Mouse (Mus musculus) heart, embryonic 14.5 days (tissue): ENCODE measurements around the gene Gm42715. TPM values are rescaled to one million over a fixed set of nuclear protein-coding genes. Genes with fewer than 3 reads are reported as not detected.
A peak's percentile ranks its signal among the peaks of the same experiment; 100 is the strongest.
"Not testable (repeated sequence)": the region's sequence is repeated elsewhere in the genome, so short reads cannot be mapped to it uniquely, and the experiment has no call there.

ENCODE experiments used
- ATAC-seq: fragments of 200-750 bp; cut with Nextera tagmentation; 2 replicates; pipeline ENCODE4 v1.8.0; 2017; ENCODE audit warnings: low read depth, moderate TSS enrichment; ENCODE audit not compliant: insufficient number of reproducible peaks, insufficient read depth, low FRiP score
- H3K27ac ChIP-seq, 2 experiments: fragments of 200-500 bp in 1 of 2; fragments of 300-500 bp in 1 of 2; sonication (generic) in 1 of 2; replicated peaks in 1 of 2; 2 replicates each; pipeline ENCODE4 v1.5.1; 2012 to 2014; ENCODE audit warnings: low read depth in 2 of 2, low read length in 2 of 2, control low read depth in 1 of 2, mild to moderate bottlenecking in 1 of 2, mixed read lengths in 1 of 2; ENCODE audit not compliant: control insufficient read depth in 1 of 2, insufficient read depth in 1 of 2
- H3K27me3 ChIP-seq: fragments of 300-500 bp; sonication (generic); 2 replicates; pipeline ENCODE4 v1.6.1; 2014; ENCODE audit warnings: mild to moderate bottlenecking, low read length, control low read depth; ENCODE audit not compliant: control insufficient read depth, insufficient read depth
- H3K36me3 ChIP-seq: fragments of 300-500 bp; sonication (generic); 2 replicates; pipeline ENCODE4 v1.6.1; 2014; ENCODE audit warnings: mild to moderate bottlenecking, control low read depth, low read length, mixed read lengths; ENCODE audit not compliant: control insufficient read depth, insufficient read depth
- H3K4me1 ChIP-seq, 2 experiments: fragments of 200-500 bp in 1 of 2; fragments of 300-500 bp in 1 of 2; sonication (generic) in 1 of 2; 2 replicates each; pipeline ENCODE4 v1.6.1; 2012 to 2014; ENCODE audit warnings: low read length in 2 of 2, control low read depth in 1 of 2, mixed read lengths in 1 of 2; ENCODE audit not compliant: control insufficient read depth in 2 of 2, insufficient read depth in 2 of 2
- H3K4me2 ChIP-seq: fragments of 300-500 bp; sonication (generic); 2 replicates; pipeline ENCODE4 v1.6.1; 2014; ENCODE audit warnings: mild to moderate bottlenecking, low read length
- H3K4me3 ChIP-seq, 2 experiments: fragments of 200-500 bp in 1 of 2; fragments of 300-500 bp in 1 of 2; sonication (generic) in 1 of 2; 2 replicates each; pipeline ENCODE4 v1.5.1; 2012 to 2014; ENCODE audit warnings: low read length in 2 of 2, mild to moderate bottlenecking in 2 of 2, control low read depth in 1 of 2, low read depth in 1 of 2, moderate library complexity in 1 of 2; ENCODE audit not compliant: control insufficient read depth in 1 of 2, insufficient read depth in 1 of 2
- H3K9ac ChIP-seq: fragments of 300-500 bp; sonication (generic); 2 replicates; pipeline ENCODE4 v1.6.1; 2014; ENCODE audit warnings: mild to moderate bottlenecking, low read length
- H3K9me3 ChIP-seq: fragments of 300-500 bp; sonication (generic); 2 replicates; pipeline ENCODE4 v1.6.1; 2016; ENCODE audit warnings: low read length, control low read depth; ENCODE audit not compliant: control insufficient read depth
- WGBS: fragments of 180-500 bp; shearing (Covaris S2); extraction: QIAGEN DNeasy Blood & Tissue Kit; methylation state at CpG from one replicate; pipeline ENCODE4 v1.1.7; 2014; 5-methylcytosine and 5-hydroxymethylcytosine counted together
- polyA plus RNA-seq: library from polyadenylated mRNA; unstranded; fragments of >200 nt; fragmentation: Nextera tagmentation; extraction: Ambion mirVana; gene quantifications from 2 replicates; pipeline ENCODE4 v1.2.1, GENCODE M21; 2014

Gene Gm42715
- polyA plus RNA-seq, 1 experiment from 2014 or later: 11.3 TPM

DNA sequence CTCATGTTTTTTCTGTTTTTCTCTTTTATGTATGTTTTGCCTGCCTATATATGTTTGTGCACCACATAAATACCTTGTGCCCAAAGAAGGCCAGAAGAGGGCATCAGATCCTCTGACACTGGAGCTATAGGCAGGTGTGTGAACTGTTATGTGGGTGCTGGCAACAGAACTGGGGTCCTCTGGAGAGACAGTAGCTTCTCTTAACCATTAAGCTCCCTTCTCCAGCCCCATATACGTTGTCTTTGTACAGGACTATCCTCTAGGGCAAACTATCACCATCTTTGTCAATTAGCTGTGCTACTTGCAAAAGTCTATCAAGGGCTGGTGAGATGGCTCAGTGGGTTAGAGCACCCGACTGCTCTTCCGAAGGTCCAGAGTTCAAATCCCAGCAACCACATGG, 11.1 kb upstream of the Gm42715 start:
- H3K27me3 ChIP-seq: no peaks in the 10 kb centered on the region
- no peaks in the 10 kb centered on the region for H3K9me3 ChIP-seq
- no peak overlapping the region for H3K4me3 ChIP-seq
- H3K9ac ChIP-seq: no peak overlapping the region
- 85% methylated on average over 3 of the region's 3 CpGs for WGBS
- peaks cover 0 to 8% of the 10 kb centered on the region in 2 experiments for H3K4me1 ChIP-seq
- no peak for ATAC-seq
- no peak overlapping the region for H3K27ac ChIP-seq
- no peak overlapping the region for H3K4me2 ChIP-seq
- H3K36me3 ChIP-seq: no peaks in the 10 kb centered on the region

DNA sequence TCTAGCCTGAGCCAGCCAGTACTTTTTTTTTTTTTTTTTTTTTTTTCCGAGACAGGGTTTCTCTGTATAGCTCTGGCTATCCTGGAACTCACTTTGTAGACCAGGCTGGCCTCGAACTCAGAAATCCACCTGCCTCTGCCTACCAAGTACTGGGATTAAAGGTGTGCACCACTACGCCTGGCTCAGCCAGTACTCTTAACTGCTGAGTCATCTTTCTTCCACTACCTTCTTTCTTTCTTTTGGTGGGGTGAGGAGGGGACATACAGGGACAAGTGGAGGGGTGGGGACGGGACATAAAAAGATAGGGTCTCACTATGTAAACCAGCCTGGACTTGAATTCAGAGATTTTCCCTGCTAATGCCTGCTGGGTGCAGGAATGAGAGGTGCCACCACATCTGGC, 9.6 kb upstream of the Gm42715 start:
- not testable (repeated sequence) for H3K27ac ChIP-seq, ATAC-seq
- 87% methylated on average over 3 of the region's 4 CpGs for WGBS

DNA sequence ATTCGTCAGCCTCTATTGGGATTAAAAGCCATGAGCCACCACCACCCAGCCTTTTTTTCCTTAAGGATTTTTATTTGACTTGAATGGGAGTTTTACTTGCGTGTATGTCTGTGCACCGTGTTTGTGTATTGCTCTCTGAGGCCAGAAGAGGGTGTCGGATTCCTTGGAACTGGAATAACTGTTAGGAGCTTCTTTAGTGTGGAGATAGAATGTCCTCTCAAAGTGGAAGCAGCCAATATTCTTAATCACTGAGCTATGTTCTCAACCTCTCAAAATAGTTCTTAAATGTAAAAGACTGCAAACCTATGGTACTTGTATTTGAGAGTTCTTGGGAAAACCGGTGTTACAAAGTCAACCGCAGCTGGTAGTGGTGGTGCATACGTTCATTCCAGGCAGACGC, 8.1 kb upstream of the Gm42715 start:
- H3K9me3 ChIP-seq: no peaks in the 10 kb centered on the region
- no peak for ATAC-seq
- no peaks in the 10 kb centered on the region for H3K27me3 ChIP-seq
- H3K9ac ChIP-seq: no peak overlapping the region
- WGBS: 46% methylated on average over 8 of the region's 8 CpGs
- H3K36me3 ChIP-seq: peaks cover 26% of the 10 kb centered on the region
- H3K4me1 ChIP-seq: peaks cover 0 to 17% of the 10 kb centered on the region in 2 experiments
- H3K4me3 ChIP-seq: peak overlapping the region in 1 of 2 experiments; percentile 85; a peak in 3 of 4 replicates
- H3K4me2 ChIP-seq: peak overlapping the region; percentile 68
- H3K27ac ChIP-seq: peak overlapping the region; percentile 50 to 99; a peak in 1 of 4 replicates

More for the DNA sequence above, 9.6 kb upstream of the Gm42715 start:
- H3K4me3 ChIP-seq, H3K9me3 ChIP-seq, H3K27me3 ChIP-seq, H3K9ac ChIP-seq, H3K4me2 ChIP-seq: not testable (repeated sequence)
- Histone ChIP-seq H3K36me3 (peaks cover 12% of the 10 kb centered on the region), H3K4me1 (peaks cover 0 to 17% of the 10 kb centered on the region in 2 experiments)

DNA sequence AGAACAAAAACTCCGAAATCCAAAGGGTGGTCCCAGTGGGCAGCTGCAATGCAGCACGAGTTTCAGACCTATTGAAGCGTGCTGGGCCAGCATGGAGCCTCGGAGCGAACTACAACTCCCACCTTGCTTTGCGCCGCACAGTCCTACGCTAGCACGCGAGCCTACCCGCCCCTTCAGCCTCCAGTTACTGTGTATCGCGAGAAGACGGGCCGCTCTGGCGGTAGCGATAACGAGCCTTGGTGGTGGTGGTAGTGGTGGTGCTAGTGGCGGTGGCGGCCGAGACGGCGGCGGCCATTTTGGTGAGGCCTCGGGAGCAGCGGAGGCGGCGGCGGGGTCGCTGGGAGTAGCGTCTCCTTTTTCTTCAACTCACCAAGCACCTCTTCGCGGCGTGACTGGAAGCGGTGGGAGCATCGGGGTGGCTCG, 7.6 kb upstream of the Gm42715 start, which contains the start of gene Srcap:
TSS of gene Srcap (plus strand) at position 176 of the 423 bp plus-strand sequence.
- under 1% methylated on average over 37 of the region's 37 CpGs for WGBS
- H3K9me3 ChIP-seq: no peaks in the 10 kb centered on the region
- H3K27ac ChIP-seq: peak within 1 kb of the TSS; percentile 99
- peaks cover 0 to 17% of the 10 kb centered on the region in 2 experiments for H3K4me1 ChIP-seq
- H3K4me2 ChIP-seq: peak within 1 kb of the TSS; percentile 68
- H3K36me3 ChIP-seq: peaks cover 32% of the 10 kb centered on the region
- peak; percentile 97 for ATAC-seq
- peak within 1 kb of the TSS; percentile 96 for H3K9ac ChIP-seq
- H3K27me3 ChIP-seq: no peaks in the 10 kb centered on the region
- peak within 1 kb of the TSS; percentile 85 for H3K4me3 ChIP-seq

DNA sequence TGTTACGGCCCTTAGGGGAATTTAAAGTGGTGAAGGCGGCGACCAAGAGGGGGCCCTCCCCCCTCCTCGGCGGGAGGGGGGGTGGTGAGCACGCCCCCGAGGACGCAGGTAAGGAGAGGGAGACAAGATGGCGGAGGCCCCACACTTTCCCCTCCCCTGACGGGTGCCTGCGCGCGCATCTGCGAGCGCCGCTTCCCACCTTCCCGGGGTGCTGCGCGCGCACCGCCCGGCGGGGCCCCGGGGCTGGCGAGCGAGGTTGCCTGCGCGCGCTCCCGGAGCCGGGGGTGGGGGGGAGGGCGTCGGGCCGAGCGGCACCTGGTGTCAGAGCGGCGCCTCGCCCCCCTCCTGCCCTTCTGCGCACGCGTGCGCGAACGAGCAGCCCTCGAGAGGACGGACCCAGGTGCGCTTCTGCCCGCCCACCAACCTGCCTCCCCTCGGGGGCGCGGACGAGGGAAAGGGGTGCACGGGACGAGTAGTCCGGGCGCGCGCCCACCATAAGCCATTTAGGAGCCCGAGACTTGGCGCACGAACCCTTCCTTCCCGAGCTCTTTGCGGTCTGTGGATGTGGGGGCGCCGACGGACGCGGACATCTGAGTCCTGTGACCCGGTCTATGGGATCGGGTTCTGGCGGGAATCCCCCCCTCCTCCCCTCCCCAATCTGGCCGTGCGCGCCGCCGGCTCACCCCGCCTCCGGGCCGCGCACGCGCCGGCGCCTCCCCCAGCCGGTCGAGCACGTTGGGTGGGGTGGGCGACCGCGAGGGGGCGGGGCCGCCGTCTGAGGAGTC, 7.0 kb upstream of the Gm42715 start:
- peak overlapping the region; percentile 85 for H3K4me3 ChIP-seq
- peak overlapping the region; percentile 99 for H3K27ac ChIP-seq
- peak overlapping the region; percentile 68 for H3K4me2 ChIP-seq
- H3K36me3 ChIP-seq: peaks cover 38% of the 10 kb centered on the region
- peak; percentile 88 for ATAC-seq
- under 1% methylated on average over 68 of the region's 93 CpGs for whole genome bisulfite sequencing
- no peaks in the 10 kb centered on the region for H3K9me3 ChIP-seq
- H3K27me3 ChIP-seq: no peaks in the 10 kb centered on the region
- peaks cover 0 to 17% of the 10 kb centered on the region in 2 experiments for H3K4me1 ChIP-seq
- peak overlapping the region; percentile 96 for H3K9ac ChIP-seq

DNA sequence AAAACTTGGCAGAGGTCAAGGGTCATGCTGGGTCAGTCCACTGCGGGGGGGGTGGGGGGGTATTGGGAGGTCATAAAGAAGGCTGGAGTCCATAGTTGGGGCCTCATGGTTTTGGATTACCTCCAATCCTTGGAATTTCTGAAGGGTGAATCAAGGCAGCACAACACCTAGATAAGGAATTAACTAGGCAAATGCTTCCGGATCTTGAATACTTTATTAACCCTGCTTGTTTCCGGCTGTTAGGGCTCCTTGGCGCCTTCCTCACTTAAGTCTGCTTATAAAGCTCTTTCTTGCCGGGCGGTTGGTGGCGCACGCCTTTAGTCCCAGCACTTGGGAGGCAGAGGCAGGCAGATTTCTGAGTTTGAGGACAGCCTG, 6.4 kb upstream of the Gm42715 start:
- Histone ChIP-seq H3K27me3 (no peaks in the 10 kb centered on the region), H3K27ac (peak overlapping the region in 1 of 2 experiments; percentile 99; a peak in 2 of 4 replicates), H3K9ac (peak overlapping the region; percentile 96), H3K4me3 (peak overlapping the region; percentile 85), H3K9me3 (no peaks in the 10 kb centered on the region), H3K36me3 (peaks cover 44% of the 10 kb centered on the region), H3K4me1 (peaks cover 0 to 17% of the 10 kb centered on the region in 2 experiments), H3K4me2 (peak overlapping the region; percentile 68)
- ATAC-seq: no peak
- WGBS: 32% methylated on average over 8 of the region's 8 CpGs

DNA sequence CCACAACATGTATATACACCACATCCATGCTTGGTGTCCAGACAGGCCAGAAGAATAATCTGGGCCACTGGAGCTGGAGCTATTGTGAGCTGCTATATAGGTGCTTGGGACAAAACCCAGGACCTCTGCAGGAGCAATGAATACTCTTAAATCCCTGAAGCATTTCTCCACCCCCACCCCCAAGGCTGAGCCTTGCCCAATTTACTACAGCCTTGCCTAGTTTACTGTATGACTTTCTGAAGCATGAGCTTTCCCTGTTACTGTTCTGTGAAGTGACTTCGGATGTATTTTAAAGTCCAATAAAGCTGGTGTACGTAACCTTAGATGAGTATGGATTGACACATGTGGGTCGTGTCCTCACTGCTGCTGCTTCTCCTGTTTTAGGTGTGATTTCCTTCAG, 5.6 kb upstream of the Gm42715 start:
- H3K4me2 ChIP-seq: peak overlapping the region; percentile 68
- peaks cover 52% of the 10 kb centered on the region for H3K36me3 ChIP-seq
- H3K4me3 ChIP-seq: peak overlapping the region in 1 of 2 experiments; percentile 85; a peak in 1 of 4 replicates
- no peaks in the 10 kb centered on the region for H3K9me3 ChIP-seq
- 76% methylated on average over 3 of the region's 3 CpGs for WGBS
- peak overlapping the region; percentile 19 to 99; a peak in 3 of 4 replicates for H3K27ac ChIP-seq
- no peak for ATAC-seq
- H3K27me3 ChIP-seq: no peaks in the 10 kb centered on the region
- H3K9ac ChIP-seq: peak overlapping the region; percentile 48
- peaks cover 0 to 17% of the 10 kb centered on the region in 2 experiments for H3K4me1 ChIP-seq
